Mouse (Mus musculus) C2C12 (cell line): ENCODE results near the gene Pax8.

ENCODE experiments used
- CTCF ChIP-seq: IDR thresholded peaks from one replicate; pipeline ENCODE4 v1.5.1; 2011; ENCODE audit not compliant: control insufficient read depth, insufficient read depth, insufficient read length
- FOSL1 ChIP-seq: IDR thresholded peaks from one replicate; pipeline ENCODE4 v1.8.0; 2011; ENCODE audit warnings: mild to moderate bottlenecking, low read length; ENCODE audit not compliant: poor library complexity, insufficient read depth, severe bottlenecking
- MAX ChIP-seq: IDR thresholded peaks from one replicate; pipeline ENCODE4 v1.6.1; 2011; ENCODE audit warnings: mild to moderate bottlenecking, control low read depth
- MYOG ChIP-seq: IDR thresholded peaks from one replicate; pipeline ENCODE4 v1.6.1; 2011; ENCODE audit not compliant: control insufficient read depth, insufficient read length; ENCODE audit errors: extremely low read depth
- USF1 ChIP-seq: IDR thresholded peaks from one replicate; pipeline ENCODE4 v1.6.1; 2011; ENCODE audit warnings: low read depth, mild to moderate bottlenecking, control low read depth, moderate library complexity

DNA sequence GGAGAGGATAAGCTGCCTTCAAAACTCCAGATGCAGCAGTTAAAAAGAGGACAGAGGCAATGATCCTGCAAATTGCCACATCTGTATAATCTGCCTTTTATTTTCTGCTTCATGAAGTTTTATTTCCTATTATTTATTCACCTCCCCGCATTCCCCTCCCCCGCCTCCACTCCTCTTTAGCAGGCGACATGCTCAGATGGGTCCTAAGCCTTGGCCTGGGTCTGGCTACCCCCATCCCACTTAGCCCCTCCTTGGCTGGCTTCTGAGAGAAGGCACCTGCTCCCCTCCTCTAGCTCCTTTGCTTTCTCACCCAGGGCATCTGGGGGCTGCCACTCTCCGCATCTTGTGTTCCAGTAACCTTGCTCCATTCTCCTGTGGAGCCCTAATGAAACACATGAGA lies 61.7 kb downstream of the Pax8 start:
- TF ChIP-seq CTCF (no peak), MAX (no peak), USF1 (no peak), FOSL1 (no peak), MYOG (no peak)
